Mouse (Mus musculus) heart, embryonic 10.5 days (tissue): ENCODE measurements around the gene Taf11. TPM values are rescaled to one million over a fixed set of nuclear protein-coding genes. Genes with fewer than 3 reads are reported as not detected.

Experiments used
- DNase-seq: peaks from one replicate; pipeline ENCODE4 v3.0.0-alpha.2; 2017; ENCODE audit warnings: low spot score
- H3K27ac ChIP-seq: fragments of 300-500 bp; sonication (generic); 2 replicates; pipeline ENCODE4 v1.5.1; 2016; ENCODE audit warnings: mild to moderate bottlenecking
- H3K27me3 ChIP-seq: fragments of 300-500 bp; sonication (generic); 2 replicates; pipeline ENCODE4 v1.6.1; 2016; ENCODE audit warnings: mild to moderate bottlenecking; ENCODE audit not compliant: poor library complexity, insufficient read depth, severe bottlenecking
- H3K36me3 ChIP-seq: fragments of 300-500 bp; sonication (generic); 2 replicates; pipeline ENCODE4 v1.6.1; 2016; ENCODE audit warnings: mild to moderate bottlenecking, moderate library complexity
- H3K4me1 ChIP-seq: fragments of 300-500 bp; sonication (generic); 2 replicates; pipeline ENCODE4 v1.6.1; 2016; ENCODE audit warnings: mild to moderate bottlenecking
- H3K4me3 ChIP-seq: fragments of 300-500 bp; sonication (generic); 2 replicates; pipeline ENCODE4 v1.5.1; 2016; ENCODE audit warnings: mild to moderate bottlenecking, moderate library complexity
- H3K9me3 ChIP-seq: fragments of 300-500 bp; sonication (generic); 2 replicates; pipeline ENCODE4 v1.6.1; 2016; ENCODE audit warnings: mild to moderate bottlenecking, moderate library complexity
- WGBS: fragments of 180-500 bp; shearing (Covaris S2); methylation state at CpG from one replicate; pipeline ENCODE4 v1.1.7; 2016; 5-methylcytosine and 5-hydroxymethylcytosine counted together
- polyA plus RNA-seq: library from polyadenylated mRNA; unstranded; fragments of >200 nt; fragmentation: Nextera tagmentation; extraction: Ambion mirVana; gene quantifications from 2 replicates; pipeline ENCODE4 v1.2.1, GENCODE M21; 2016

The Taf11 gene
- polyA plus RNA-seq, 1 experiment from 2014 or later, result 64.0 TPM

DNA sequence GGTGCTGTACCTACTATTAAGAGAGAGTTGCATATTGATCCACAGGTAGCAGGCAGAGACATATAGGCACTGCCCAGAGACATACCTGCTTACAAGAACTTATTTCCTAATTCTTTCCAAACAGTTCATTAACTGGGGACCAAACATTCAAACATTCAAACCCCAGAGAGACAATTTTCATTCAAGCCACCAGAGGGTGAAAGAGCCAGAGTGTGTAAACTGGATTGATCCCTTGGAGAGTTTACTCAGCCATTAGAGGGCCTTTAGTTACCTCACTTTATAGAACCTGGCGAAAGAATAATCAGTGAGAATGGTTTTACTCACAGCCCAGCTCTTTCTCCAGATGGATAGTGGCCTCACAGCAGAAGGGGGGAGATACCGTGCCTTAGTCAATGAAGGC lies 44.2 kb downstream of the Taf11 start:
- no peak overlapping the region for H3K4me3 ChIP-seq
- H3K9me3 ChIP-seq, result no peaks in the 10 kb centered on the region
- peaks cover 7% of the 10 kb centered on the region; the same call in 1 of the 2 replicates for H3K36me3 ChIP-seq
- peaks cover 11% of the 10 kb centered on the region for H3K4me1 ChIP-seq
- H3K27me3 ChIP-seq, result no peaks in the 10 kb centered on the region
- no peak for DNase-seq
- WGBS, result 84% methylated on average over 2 of the region's 2 CpGs
- no peak overlapping the region for H3K27ac ChIP-seq

DNA sequence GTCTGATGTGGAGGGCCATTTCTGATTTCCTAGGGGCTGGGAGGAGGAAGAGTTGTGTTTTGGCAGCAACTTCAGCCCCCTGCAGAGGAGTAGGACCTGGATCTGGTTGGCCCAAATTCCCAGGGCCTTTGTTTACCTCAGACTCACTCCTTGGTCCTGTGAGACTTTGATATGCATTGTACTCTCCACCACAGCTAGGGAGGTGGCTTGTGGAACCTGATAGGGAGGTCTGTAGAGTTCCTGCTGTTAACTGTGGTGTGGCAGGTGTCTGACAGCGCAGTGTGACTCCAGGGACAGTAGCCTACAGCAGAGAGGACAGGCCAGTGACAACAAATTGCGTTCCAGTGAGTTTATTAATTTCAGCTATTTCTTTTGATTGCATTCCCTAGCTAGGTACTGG lies 50.5 kb downstream of the Taf11 start:
- WGBS, result 36% methylated on average over 2 of the region's 2 CpGs
- peak; percentile 83 for DNase-seq
- peaks cover 40% of the 10 kb centered on the region for H3K4me1 ChIP-seq
- no peaks in the 10 kb centered on the region for H3K9me3 ChIP-seq
- no peaks in the 10 kb centered on the region for H3K27me3 ChIP-seq
- peaks cover 4% of the 10 kb centered on the region for H3K36me3 ChIP-seq
- peak overlapping the region; percentile 18; the same call in 1 of the 2 replicates for H3K27ac ChIP-seq
- peak overlapping the region; percentile 92; the same call in 1 of the 2 replicates for H3K4me3 ChIP-seq

DNA sequence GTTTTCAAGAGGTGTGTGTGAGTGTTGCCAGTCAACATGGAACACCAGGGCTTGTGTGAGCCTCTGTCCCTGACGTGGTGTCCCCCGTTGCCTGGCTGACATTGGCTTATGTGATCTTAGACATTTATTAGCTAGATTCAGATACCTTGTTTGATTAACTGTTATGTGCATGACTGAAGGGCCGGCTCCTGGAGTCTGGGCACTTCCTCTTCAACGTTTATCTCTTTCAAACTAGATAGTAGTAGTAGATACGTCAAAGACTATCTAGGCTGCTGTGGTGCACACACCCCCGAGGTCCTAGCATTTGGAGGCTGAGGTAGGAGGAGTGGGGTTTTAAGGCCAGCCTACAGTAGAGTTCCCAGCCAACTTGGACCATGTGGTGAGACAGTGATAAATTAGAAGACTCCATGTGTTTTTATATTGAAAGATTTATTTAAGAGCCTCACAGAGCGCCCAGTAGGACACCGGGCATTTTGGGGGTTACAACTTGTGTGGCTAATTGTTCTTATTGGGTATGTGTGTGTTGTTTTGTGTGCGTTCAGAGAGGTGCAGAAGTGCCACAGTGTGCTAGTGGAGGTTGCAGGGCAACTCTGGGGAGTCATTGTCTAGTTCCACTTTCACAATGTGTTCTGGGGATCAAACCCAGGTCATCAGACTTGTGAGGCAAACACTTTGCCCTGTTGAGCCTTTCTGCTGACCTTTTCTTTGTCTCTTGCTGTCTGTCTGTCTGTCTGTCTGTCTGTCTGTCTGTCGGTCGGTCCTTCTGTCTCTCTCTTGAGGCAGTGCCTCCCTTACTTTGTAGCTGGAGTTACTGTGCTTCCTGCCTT lies 51.8 kb downstream of the Taf11 start:
- H3K4me1 ChIP-seq, result peaks cover 40% of the 10 kb centered on the region
- H3K36me3 ChIP-seq, result peaks cover 15% of the 10 kb centered on the region
- no peaks in the 10 kb centered on the region for H3K9me3 ChIP-seq
- peak overlapping the region; percentile 92 for H3K4me3 ChIP-seq
- no peaks in the 10 kb centered on the region for H3K27me3 ChIP-seq
- peak overlapping the region; percentile 18; the same call in 1 of the 2 replicates for H3K27ac ChIP-seq
- WGBS, result 35% methylated on average over 11 of the region's 11 CpGs
- no peak for DNase-seq

DNA sequence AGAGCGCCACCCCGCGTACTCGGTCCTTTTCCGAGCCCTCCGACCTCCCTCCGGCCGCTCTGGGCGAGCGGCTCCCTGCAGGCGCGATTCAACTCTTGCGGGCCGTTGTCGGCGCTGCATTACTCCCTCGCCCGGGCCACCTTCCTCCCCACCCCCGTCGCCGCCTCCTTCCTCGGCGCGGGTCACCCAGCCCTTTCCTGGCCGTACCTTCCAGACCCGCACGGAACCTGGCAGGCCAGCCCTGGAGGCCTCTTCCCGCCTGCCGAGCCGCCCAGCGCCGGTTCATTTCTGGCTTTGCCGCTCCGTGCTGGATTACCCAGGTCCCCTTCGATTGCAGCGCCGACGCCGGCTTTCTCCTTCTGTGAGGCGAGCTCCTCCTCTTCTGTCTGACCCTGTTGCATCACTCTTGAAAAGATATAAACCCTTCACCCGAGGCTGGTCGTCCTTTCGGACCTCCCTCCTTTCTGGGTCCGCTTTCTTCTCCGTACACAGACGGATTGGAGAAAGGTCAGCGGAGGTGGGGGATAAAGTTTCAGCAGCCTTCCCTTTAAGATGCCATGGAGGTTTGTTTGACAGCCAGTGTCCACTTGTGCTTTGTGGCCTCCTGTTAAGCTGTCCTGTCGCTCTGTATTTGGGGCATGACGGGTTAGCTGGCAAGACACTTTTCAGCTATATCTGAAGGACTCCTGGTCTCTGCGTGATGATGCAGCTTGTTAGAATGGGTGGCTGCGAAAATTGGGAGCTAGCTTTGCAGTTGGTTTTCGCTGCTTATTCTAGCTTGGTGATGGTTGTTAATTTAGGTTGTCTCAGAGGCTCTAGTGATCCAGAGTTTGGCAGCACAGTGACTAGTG lies 52.6 kb downstream of the Taf11 start:
- Histone ChIP-seq H3K36me3 (peaks cover 23% of the 10 kb centered on the region), H3K27ac (peak overlapping the region; percentile 95), H3K27me3 (no peaks in the 10 kb centered on the region), H3K9me3 (no peaks in the 10 kb centered on the region), H3K4me1 (peaks cover 40% of the 10 kb centered on the region), H3K4me3 (peak overlapping the region; percentile 92)
- 1% methylated on average over 52 of the region's 52 CpGs for WGBS
- DNase-seq, result peak; percentile 82

DNA sequence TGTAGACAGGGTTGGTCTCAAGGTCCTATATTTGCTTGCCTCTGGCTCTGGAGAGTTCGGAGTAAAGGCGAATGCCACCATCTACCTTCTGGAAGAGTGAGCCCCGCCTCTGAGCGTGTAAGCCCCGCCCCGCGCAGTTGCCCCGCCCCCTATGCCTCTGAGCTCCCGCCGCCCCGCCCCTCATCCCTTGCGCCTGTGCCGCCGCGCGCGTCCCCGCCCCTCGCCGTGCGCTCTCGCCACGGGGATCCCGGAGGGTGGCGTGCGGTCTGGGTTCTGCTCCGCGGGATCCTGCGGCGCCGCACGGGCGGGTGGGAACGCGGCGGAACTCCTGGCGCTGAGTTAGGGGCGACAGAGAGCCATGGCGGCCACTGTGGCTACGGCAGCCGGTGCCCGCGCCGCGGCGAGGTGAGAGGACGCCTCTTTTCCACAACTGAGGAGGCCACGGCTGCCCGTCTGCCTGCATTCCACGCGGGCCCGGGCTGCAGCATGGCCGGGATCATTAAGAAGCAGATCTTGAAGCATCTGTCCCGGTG lies 53.3 kb downstream of the Taf11 start, which contains the start of gene Uhrf1bp1:
TSS of gene Uhrf1bp1 (plus strand) at position 177 of the 533 bp plus-strand sequence.
- H3K4me3 ChIP-seq, result peak within 1 kb of the TSS; percentile 92
- no peaks in the 10 kb centered on the region for H3K27me3 ChIP-seq
- H3K4me1 ChIP-seq, result peaks cover 40% of the 10 kb centered on the region
- H3K27ac ChIP-seq, result peak within 1 kb of the TSS; percentile 95
- no peaks in the 10 kb centered on the region for H3K9me3 ChIP-seq
- DNase-seq, result peak; percentile 92
- under 1% methylated on average over 50 of the region's 54 CpGs for WGBS
- peaks cover 28% of the 10 kb centered on the region for H3K36me3 ChIP-seq

Other genes with a start within 250 kb of the Taf11 start
- gene Spdef, start 180.9 kb downstream of the Taf11 start, polyA plus RNA-seq, result 0.11 and 0.33 TPM in 2 replicates
- gene D17Wsu92e, start 89.2 kb downstream of the Taf11 start, polyA plus RNA-seq, result 11.9 and 17.2 TPM in 2 replicates
- 266 and 331 TPM in 2 replicates for gene Snrpc, start 71.7 kb downstream of the Taf11 start, polyA plus RNA-seq
- gene Uhrf1bp1, start 53.4 kb downstream of the Taf11 start, polyA plus RNA-seq, result 5.0 and 6.2 TPM in 2 replicates
- 9.2 and 10.4 TPM in 2 replicates for gene Anks1, start 538 bp downstream of the Taf11 start, polyA plus RNA-seq
- 0.59 and 0.67 TPM in 2 replicates for gene Tcp11, start 170.8 kb upstream of the Taf11 start, polyA plus RNA-seq
- gene Scube3, start 232.3 kb upstream of the Taf11 start, polyA plus RNA-seq, result 2.1 and 5.5 TPM in 2 replicates